Mouse (Mus musculus): ENCODE results near the gene Npas2. TPM values are rescaled to one million over a fixed set of nuclear protein-coding genes. Genes with fewer than 3 reads are reported as not detected.
A peak's percentile ranks its signal among the peaks of the same experiment; 100 is the strongest.

The Npas2 gene
- polyA plus RNA-seq (2016; fragmentation: Nextera tagmentation; extraction: Ambion mirVana) = 0.59 TPM in 1 of 2 replicates, not detected in the other

DNA sequence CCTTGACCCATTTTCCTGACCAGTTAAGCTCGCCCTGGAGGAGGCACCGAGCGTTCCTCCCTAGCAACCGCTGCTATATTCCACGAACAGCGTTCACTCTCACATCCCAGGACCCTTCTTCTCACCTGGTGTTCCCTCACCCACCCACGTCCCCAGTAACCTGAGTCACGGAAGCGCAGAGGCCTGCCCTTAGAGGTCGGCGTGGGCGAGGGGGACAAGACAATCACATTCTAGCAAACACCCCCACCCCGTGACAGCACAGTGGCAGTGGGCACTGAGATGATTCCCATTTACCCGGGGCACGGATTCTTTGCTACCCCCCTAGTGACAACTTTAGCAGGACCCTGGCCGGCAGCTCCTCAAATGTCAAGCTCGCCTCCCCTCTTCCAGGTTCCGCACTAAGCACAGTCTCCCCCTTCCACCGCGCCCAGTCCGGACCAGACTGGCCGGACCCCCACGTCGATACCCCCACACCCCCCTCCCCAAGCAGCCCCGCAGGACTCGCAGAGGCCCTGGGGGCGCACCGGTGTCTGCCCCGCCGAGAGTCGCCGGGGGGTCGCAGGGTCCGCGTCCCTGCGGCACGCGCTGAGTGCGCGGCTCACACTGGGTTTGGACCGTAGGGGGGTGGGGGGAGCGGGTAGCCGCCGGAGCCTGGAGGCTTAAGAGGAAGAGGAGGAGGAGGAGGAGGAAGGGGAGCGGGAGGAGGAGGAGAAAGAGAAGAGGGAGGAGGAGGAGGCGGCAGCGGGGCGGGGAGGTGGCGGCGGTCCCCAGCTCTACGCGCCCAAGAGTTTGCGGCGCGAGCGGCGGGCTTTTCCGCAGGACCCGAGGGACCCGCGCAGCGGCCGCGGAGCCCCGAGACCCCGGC is at the start of gene Npas2:
Npas2 (plus strand) TSS at position 735 of the 865 bp plus-strand sequence.
- H3K9ac ChIP-seq (replicated peaks) = peak within 1 kb of the TSS; percentile 58
- under 1% methylated on average over 37 of the region's 66 CpGs for WGBS
- peak; percentile 50; the same call in 1 of the 2 replicates for ATAC-seq (ENCODE audit: low FRiP score, low read depth)
- H3K27me3 ChIP-seq = peaks cover 61% of the 10 kb centered on the region
- no peaks in the 10 kb centered on the region for H3K9me3 ChIP-seq
- peak within 1 kb of the TSS; percentile 99 for H3K4me2 ChIP-seq (replicated peaks)
- peak within 1 kb of the TSS; percentile 78 for H3K4me3 ChIP-seq
- H3K27ac ChIP-seq (replicated peaks) = no peak within 1 kb of the TSS
- H3K4me1 ChIP-seq = peaks cover 21% of the 10 kb centered on the region
- no peaks in the 10 kb centered on the region for H3K36me3 ChIP-seq

DNA sequence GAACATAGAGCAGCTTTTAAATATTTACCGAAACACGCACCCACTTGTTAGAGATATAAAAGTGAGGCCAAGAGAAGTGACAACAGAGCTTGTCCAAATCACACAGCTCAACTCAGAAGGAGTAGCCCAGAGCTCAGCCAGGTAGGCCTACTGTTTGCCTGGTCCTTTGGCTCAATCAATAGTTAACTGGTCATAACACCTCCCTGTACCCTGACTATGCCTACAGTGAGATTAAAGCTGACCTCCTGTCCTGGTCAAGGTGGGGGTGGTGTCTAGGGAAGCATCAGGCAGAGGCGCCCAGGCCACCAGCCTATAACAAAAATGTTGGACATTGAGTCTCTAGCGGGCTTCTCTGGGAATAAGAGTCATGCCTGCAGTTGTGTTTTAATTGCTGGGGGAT is 36.8 kb upstream of the Npas2 start:
- Histone ChIP-seq H3K9ac (replicated peaks) (no peak overlapping the region), H3K4me2 (replicated peaks) (no peak overlapping the region), H3K27me3 (no peaks in the 10 kb centered on the region), H3K4me1 (no peaks in the 10 kb centered on the region), H3K4me3 (no peak overlapping the region), H3K36me3 (no peaks in the 10 kb centered on the region), H3K9me3 (no peaks in the 10 kb centered on the region), H3K27ac (replicated peaks) (no peak overlapping the region)
- ATAC-seq (ENCODE audit: low FRiP score, low read depth) = no peak
- 95% methylated on average over 4 of the region's 4 CpGs for WGBS

- H3K9ac ChIP-seq (replicated peaks) = no peak overlapping the region
- 57% methylated on average over 4 of the region's 4 CpGs for WGBS
- H3K27ac ChIP-seq (replicated peaks) = no peak overlapping the region
- H3K9me3 ChIP-seq = no peaks in the 10 kb centered on the region
- H3K4me3 ChIP-seq = no peak overlapping the region
- no peak for ATAC-seq (ENCODE audit: low FRiP score, low read depth)
- no peak overlapping the region for H3K4me2 ChIP-seq (replicated peaks)
- no peaks in the 10 kb centered on the region for H3K4me1 ChIP-seq
- H3K27me3 ChIP-seq = no peaks in the 10 kb centered on the region
- no peaks in the 10 kb centered on the region for H3K36me3 ChIP-seq
Observed at GRCm38 (mm10) chr1:39160167-39160566, 33.4 kb upstream of the Npas2 start.

DNA sequence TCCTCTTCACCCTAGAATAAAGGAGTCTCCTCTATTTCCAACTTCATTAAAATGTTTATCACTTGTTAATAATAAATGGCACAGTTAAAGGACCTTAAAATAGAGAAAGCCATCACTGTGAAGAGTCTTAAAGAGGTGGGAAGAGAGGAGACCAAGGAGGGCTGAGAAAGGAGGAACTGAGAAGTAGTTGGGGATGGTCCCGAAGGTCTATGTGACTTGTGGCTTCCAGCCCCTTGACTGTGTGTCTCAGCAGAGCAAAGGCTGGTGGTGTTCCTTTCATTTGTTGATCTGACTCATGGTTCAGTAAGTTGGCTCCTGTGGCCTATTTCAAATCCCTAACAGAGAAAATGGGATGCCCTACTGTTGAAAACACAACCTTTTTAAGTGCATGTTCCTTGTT is 30.5 kb upstream of the Npas2 start:
- H3K4me3 ChIP-seq = no peak overlapping the region
- WGBS = 88% methylated on average over 1 of the region's 1 CpGs
- H3K36me3 ChIP-seq = no peaks in the 10 kb centered on the region
- H3K9ac ChIP-seq (replicated peaks) = no peak overlapping the region
- H3K27ac ChIP-seq (replicated peaks) = no peak overlapping the region
- no peaks in the 10 kb centered on the region for H3K9me3 ChIP-seq
- H3K4me1 ChIP-seq = no peaks in the 10 kb centered on the region
- no peak overlapping the region for H3K4me2 ChIP-seq (replicated peaks)
- H3K27me3 ChIP-seq = no peaks in the 10 kb centered on the region
- ATAC-seq (ENCODE audit: low FRiP score, low read depth) = no peak

GRCm38 (mm10) chr1:39176690-39177089 is 16.8 kb upstream of the Npas2 start:
- H3K4me1 ChIP-seq = no peaks in the 10 kb centered on the region
- H3K4me3 ChIP-seq = no peak overlapping the region
- H3K27me3 ChIP-seq = no peaks in the 10 kb centered on the region
- H3K27ac ChIP-seq (replicated peaks) = no peak overlapping the region
- no peak overlapping the region for H3K4me2 ChIP-seq (replicated peaks)
- ATAC-seq (ENCODE audit: low FRiP score, low read depth) = no peak
- no peak overlapping the region for H3K9ac ChIP-seq (replicated peaks)
- WGBS = 89% methylated on average over 5 of the region's 5 CpGs
- H3K36me3 ChIP-seq = no peaks in the 10 kb centered on the region
- H3K9me3 ChIP-seq = no peaks in the 10 kb centered on the region

GRCm38 (mm10) chr1:39177211-39177610 is 16.3 kb upstream of the Npas2 start:
- H3K27ac ChIP-seq (replicated peaks) = no peak overlapping the region

GRCm38 (mm10) chr1:39179806-39180205 is 13.7 kb upstream of the Npas2 start:
- Histone ChIP-seq H3K9ac (replicated peaks) (no peak overlapping the region), H3K4me1 (no peaks in the 10 kb centered on the region), H3K36me3 (no peaks in the 10 kb centered on the region), H3K27me3 (no peaks in the 10 kb centered on the region), H3K4me3 (no peak overlapping the region), H3K27ac (replicated peaks) (no peak overlapping the region), H3K4me2 (replicated peaks) (no peak overlapping the region), H3K9me3 (no peaks in the 10 kb centered on the region)
- 93% methylated on average over 11 of the region's 11 CpGs for WGBS
- no peak for ATAC-seq (ENCODE audit: low FRiP score, low read depth)

More at GRCm38 (mm10) chr1:39177211-39177610, 16.3 kb upstream of the Npas2 start:
- no peaks in the 10 kb centered on the region for H3K9me3 ChIP-seq
- no peaks in the 10 kb centered on the region for H3K36me3 ChIP-seq
- ATAC-seq (ENCODE audit: low FRiP score, low read depth) = no peak
- H3K4me2 ChIP-seq (replicated peaks) = no peak overlapping the region
- H3K27me3 ChIP-seq = no peaks in the 10 kb centered on the region
- WGBS = 90% methylated on average over 14 of the region's 14 CpGs
- H3K4me3 ChIP-seq = no peak overlapping the region
- no peak overlapping the region for H3K9ac ChIP-seq (replicated peaks)
- H3K4me1 ChIP-seq = no peaks in the 10 kb centered on the region

- Histone ChIP-seq H3K27me3 (no peaks in the 10 kb centered on the region), H3K4me3 (no peak overlapping the region), H3K4me2 (replicated peaks) (no peak overlapping the region), H3K9me3 (no peaks in the 10 kb centered on the region), H3K36me3 (no peaks in the 10 kb centered on the region), H3K4me1 (no peaks in the 10 kb centered on the region), H3K27ac (replicated peaks) (no peak overlapping the region), H3K9ac (replicated peaks) (no peak overlapping the region)
- ATAC-seq (ENCODE audit: low FRiP score, low read depth) = no peak
- 96% methylated on average over 1 of the region's 1 CpGs for WGBS
Observed at GRCm38 (mm10) chr1:39180517-39180916, 13.0 kb upstream of the Npas2 start.

DNA sequence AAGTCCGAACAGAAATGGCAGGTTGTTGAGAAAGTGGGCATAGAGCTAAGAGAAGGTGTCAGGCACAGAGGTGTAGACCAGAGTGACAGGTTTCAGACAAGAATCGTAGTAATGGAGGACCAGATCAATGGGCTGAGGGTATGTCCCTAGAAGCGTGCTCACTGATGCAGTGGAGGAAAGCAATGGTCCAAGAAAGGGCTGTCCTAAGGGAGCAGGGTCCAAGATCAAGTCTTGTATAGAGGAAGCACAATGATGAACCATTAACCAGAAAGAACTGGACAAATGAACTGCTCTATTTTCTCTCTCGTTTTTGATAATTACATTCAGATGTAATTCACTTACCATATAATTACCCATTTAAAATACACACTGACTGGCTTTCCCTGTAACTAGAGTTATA is 11.6 kb upstream of the Npas2 start:
- H3K4me1 ChIP-seq = no peaks in the 10 kb centered on the region
- ATAC-seq (ENCODE audit: low FRiP score, low read depth) = no peak
- H3K4me2 ChIP-seq (replicated peaks) = no peak overlapping the region
- H3K9ac ChIP-seq (replicated peaks) = no peak overlapping the region
- H3K4me3 ChIP-seq = no peak overlapping the region
- no peaks in the 10 kb centered on the region for H3K27me3 ChIP-seq
- WGBS = 88% methylated on average over 4 of the region's 4 CpGs
- H3K36me3 ChIP-seq = no peaks in the 10 kb centered on the region
- H3K9me3 ChIP-seq = no peaks in the 10 kb centered on the region
- no peak overlapping the region for H3K27ac ChIP-seq (replicated peaks)

DNA sequence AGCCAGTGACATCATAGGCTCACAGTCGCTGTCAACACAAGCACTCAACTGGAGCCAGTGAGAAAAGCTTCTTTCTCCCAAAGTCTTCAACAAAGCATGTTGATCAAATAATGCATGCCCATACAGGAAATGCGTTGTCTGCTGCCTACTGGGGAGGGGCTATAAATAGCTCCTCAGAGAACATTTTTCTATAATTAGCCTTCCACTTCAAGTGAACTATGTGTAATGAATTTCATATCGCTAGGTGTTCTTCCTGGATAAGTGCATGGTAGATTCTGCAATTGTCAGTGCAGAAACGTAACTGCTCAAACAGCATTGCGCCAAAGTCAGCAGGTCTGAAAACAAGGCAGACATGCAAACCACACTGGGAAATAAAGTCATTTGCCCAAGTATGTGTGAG is 7.7 kb upstream of the Npas2 start:
- no peak for ATAC-seq (ENCODE audit: low FRiP score, low read depth)
- Histone ChIP-seq H3K4me3 (no peak overlapping the region), H3K27ac (replicated peaks) (no peak overlapping the region), H3K27me3 (peaks cover 2% of the 10 kb centered on the region), H3K9me3 (no peaks in the 10 kb centered on the region), H3K9ac (replicated peaks) (no peak overlapping the region), H3K36me3 (no peaks in the 10 kb centered on the region), H3K4me2 (replicated peaks) (no peak overlapping the region), H3K4me1 (no peaks in the 10 kb centered on the region)
- 90% methylated on average over 5 of the region's 5 CpGs for WGBS

DNA sequence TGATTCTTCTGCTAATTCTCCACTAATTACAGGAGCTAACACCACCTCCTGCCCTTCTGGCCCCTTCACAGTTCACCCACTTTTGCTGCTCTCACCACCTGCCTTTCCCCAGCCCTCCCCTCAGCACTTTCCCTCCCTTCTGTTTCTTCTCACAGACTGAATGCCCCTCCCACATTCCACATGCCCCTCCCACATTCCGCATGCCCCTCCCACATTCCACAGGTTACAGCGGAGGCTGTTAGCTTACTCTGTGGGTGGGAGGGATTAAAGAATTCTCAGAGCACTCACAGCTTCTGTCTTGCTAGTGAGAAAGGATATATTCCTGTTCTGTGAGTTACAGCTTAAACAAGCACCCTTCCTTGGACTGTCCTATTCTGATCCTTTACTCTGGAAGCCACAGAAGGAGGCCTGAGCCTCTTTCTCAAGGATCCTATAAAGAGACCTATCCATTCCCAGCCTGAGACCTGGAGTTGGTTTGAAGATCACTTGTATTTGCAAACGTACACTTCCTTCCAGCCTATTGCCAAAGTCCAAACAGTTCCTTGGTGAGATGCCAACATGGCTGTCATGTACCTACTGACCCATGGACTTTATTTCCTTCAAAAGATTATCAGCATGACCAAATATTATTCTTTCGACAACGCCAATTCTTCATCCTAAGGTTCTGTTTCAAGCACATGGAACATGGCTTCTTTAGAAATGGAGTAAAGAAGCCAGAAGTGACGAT is 6.7 kb upstream of the Npas2 start:
- no peak overlapping the region for H3K4me2 ChIP-seq (replicated peaks)
- H3K36me3 ChIP-seq = no peaks in the 10 kb centered on the region
- 53% methylated on average over 6 of the region's 6 CpGs for WGBS
- H3K27me3 ChIP-seq = peaks cover 10% of the 10 kb centered on the region
- no peaks in the 10 kb centered on the region for H3K4me1 ChIP-seq
- no peak for ATAC-seq (ENCODE audit: low FRiP score, low read depth)
- H3K27ac ChIP-seq (replicated peaks) = no peak overlapping the region
- no peak overlapping the region for H3K9ac ChIP-seq (replicated peaks)
- no peak overlapping the region for H3K4me3 ChIP-seq
- H3K9me3 ChIP-seq = no peaks in the 10 kb centered on the region

- no peak for ATAC-seq (ENCODE audit: low FRiP score, low read depth)
- H3K27me3 ChIP-seq = peaks cover 50% of the 10 kb centered on the region
Observed at GRCm38 (mm10) chr1:39191122-39191521, 2.4 kb upstream of the Npas2 start.

More at GRCm38 (mm10) chr1:39191122-39191521, 2.4 kb upstream of the Npas2 start:
- 67% methylated on average over 5 of the region's 5 CpGs for WGBS
- no peaks in the 10 kb centered on the region for H3K36me3 ChIP-seq
- no peak overlapping the region for H3K4me3 ChIP-seq
- H3K4me2 ChIP-seq (replicated peaks) = no peak overlapping the region
- no peak overlapping the region for H3K27ac ChIP-seq (replicated peaks)
- H3K9ac ChIP-seq (replicated peaks) = no peak overlapping the region
- H3K9me3 ChIP-seq = no peaks in the 10 kb centered on the region
- H3K4me1 ChIP-seq = peaks cover 21% of the 10 kb centered on the region
